Mouse (Mus musculus): ENCODE results near the gene Vps36. TPM values are rescaled to one million over a fixed set of nuclear protein-coding genes. Genes with fewer than 3 reads are reported as not detected.

The Vps36 gene
- total RNA-seq (2023) = 21.5 and 25.3 TPM in 2 replicates

GRCm38 (mm10) chr8:22192660-22193431, at the start of gene Vps36:
Vps36 (plus strand) TSS chr8:22192809.

GRCm38 (mm10) chr8:22166080-22166603, 26.5 kb upstream of the Vps36 start, which contains the start of gene Nek3:
Nek3 (minus strand) TSS chr8:22166435.

DNA sequence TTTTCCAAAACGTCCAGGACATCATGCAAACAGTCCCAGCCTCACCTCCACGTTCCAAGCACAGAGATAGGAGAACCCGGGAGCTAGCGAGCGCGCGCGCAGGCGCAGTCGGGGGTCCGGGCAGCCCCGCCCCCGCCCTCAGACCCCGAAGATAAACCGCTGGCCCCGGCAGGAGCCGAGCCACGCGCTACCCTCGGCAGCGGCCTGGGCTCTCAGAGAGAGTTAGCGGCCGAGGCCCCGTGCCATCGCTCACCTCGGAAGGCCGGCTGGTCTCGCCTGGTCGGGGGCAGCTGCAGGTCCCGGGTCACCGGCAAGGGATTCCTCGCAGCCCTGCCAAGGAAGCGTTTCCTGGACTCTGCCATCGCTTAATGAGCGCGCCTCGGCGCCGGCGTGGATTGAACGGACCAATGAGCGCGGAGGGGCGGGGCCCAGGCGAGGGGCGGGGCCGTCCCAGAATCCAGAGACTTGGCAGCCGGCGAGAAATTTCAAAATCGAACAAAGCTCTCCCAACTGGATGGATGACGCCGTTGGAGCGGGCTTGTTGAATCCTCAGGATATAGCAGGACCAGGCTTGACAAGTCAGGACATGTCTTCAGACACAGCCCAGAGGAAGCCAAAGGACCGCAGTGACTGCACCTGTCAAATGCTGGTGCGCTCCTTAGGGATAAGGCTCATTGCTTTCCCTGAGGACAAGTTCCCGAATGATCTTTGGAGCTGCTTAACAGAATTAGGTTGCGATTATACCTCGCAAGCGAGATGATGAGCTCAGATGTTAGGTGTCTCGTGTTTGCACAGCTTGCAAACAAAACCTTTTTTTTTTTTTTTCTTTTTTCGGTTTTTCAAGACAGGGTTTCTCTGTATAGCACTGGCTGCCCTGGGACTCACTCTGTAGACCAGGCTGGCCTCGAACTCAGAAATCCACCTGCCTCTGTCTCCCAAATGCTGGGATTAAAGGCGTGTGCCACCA, 6.9 kb upstream of the Vps36 start, which contains the start of gene Ckap2:
Gene Ckap2 (minus strand): TSS at position 389 of the 967 bp plus-strand sequence.

GRCm38 (mm10) chr8:22227061-22227877, 34.7 kb downstream of the Vps36 start, which contains the start of gene Thsd1:
Thsd1 (plus strand) TSS chr8:22227313.

Other genes starting within 250 kb of the Vps36 start
- not detected in 2 replicates for gene Defb13, start 246.0 kb upstream of the Vps36 start, total RNA-seq (2023)
- not detected in 2 replicates for gene Fam90a1a, start 234.1 kb upstream of the Vps36 start, total RNA-seq (2023)
- gene Ccdc70, start 223.0 kb upstream of the Vps36 start, total RNA-seq (2023) = not detected in 2 replicates
- 0.16 and 0.70 TPM in 2 replicates for gene Atp7b, start 132.5 kb upstream of the Vps36 start, total RNA-seq (2023)
- 12.5 and 13.5 TPM in 2 replicates for gene Alg11, start 132.1 kb upstream of the Vps36 start, total RNA-seq (2023)
- gene Nek5, start 67.8 kb upstream of the Vps36 start, total RNA-seq (2023) = not detected in 2 replicates
- gene Nek3, start 26.4 kb upstream of the Vps36 start, total RNA-seq (2023) = 1.3 and 1.4 TPM in 2 replicates
- 18.0 and 22.5 TPM in 2 replicates for gene Ckap2, start 7.0 kb upstream of the Vps36 start, total RNA-seq (2023)
- gene Thsd1, start 34.5 kb downstream of the Vps36 start, total RNA-seq (2023) = 0.45 and 0.63 TPM in 2 replicates
- not detected in 2 replicates for gene Tpte, start 90.6 kb downstream of the Vps36 start, total RNA-seq (2023)
- gene Slc25a15, start 205.8 kb downstream of the Vps36 start, total RNA-seq (2023) = 1.3 and 1.5 TPM in 2 replicates
- 5.4 and 6.2 TPM in 2 replicates for gene Mrps31, start 218.6 kb downstream of the Vps36 start, total RNA-seq (2023)